Mouse (Mus musculus) gastrocnemius, postnatal 25 days (tissue): Measurements from ENCODE around the gene Arhgap27. TPM values are rescaled to one million over a fixed set of nuclear protein-coding genes. Genes with fewer than 3 reads are reported as not detected.
A peak's percentile ranks its signal among the peaks of the same experiment; 100 is the strongest.
"Not testable (repeated sequence)": the region's sequence is repeated elsewhere in the genome, so short reads cannot be mapped to it uniquely, and the experiment has no call there.

ENCODE experiments used
- DNase-seq: peaks from one replicate; pipeline ENCODE4 v3.0.0; 2022
- total RNA-seq, 2 experiments: library from RNA; stranded (reverse); gene quantifications; 1 replicate in 1 of 2; 2 replicates in 1 of 2; pipeline ENCODE4 v1.2.3; 2021

The Arhgap27 gene
- total RNA-seq, 2 experiments from 2014 or later = 3.0 to 4.6 TPM

DNA sequence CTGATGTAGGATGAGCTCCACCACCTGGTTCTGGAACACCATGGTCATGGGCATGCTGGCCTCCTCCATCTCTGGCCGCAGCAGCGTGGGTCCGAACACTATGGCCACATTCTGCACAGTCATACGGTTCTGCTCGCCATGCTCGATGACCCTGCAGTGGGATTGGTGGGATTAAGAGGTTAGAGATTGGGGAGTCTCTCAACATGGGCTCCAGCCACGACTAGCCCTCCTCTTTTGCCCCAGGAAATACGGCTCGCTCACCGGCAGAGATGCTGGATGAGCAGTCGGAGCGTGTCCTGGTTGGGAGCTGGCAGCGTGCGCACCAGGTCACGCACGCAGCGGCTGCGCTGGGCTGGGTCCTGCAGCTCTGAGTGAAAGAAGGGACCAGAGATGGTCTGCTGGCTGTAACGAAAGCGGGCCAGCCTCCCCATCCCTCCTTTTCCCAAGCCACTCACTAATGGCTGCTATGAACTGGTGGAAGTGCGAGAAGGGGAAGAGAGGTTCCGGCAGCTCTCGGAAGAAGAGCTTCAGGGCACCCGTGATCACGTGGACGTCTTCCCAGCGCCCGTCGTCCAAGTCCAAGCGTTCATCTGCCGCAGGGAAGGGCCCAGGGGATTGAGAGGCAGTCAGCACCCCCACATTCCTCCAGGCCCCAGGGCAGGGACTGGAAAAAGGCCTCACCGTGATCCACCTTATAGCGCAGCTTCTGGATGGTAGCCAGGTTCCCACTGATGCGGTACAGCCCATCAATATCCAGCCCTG lies 30.4 kb downstream of the Arhgap27 start:
- no peak for DNase-seq

- peak; percentile 66 for DNase-seq
Observed at GRCm38 (mm10) chr11:103332186-103332889, 31.2 kb downstream of the Arhgap27 start.

GRCm38 (mm10) chr11:103331502-103332185 lies 31.8 kb downstream of the Arhgap27 start:
- DNase-seq = no peak

- DNase-seq = no peak
Observed at GRCm38 (mm10) chr11:103330651-103331319, 32.7 kb downstream of the Arhgap27 start.

DNA sequence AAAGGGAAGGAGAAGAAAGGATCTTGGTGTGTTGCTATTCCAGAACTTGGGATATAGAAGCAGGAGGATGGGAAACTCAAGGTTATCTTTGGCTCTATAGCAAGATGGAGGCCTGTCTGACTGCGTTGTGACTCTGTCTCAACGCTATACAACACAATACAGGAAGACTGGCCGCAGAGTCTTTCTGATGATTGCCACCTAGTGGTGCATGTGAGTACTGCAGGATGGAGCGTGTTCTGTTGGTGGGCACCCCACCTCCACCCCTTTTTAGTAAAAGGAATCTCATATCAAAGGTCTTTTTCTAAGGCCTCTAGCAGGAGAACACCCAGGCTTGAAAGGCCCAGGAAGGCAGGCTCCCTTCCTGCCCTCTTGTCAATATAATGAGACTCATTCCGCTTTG lies 36.5 kb downstream of the Arhgap27 start:
- DNase-seq = peak; percentile 37

- peak; percentile 44 for DNase-seq
Observed at GRCm38 (mm10) chr11:103325172-103325571, 38.3 kb downstream of the Arhgap27 start.

DNA sequence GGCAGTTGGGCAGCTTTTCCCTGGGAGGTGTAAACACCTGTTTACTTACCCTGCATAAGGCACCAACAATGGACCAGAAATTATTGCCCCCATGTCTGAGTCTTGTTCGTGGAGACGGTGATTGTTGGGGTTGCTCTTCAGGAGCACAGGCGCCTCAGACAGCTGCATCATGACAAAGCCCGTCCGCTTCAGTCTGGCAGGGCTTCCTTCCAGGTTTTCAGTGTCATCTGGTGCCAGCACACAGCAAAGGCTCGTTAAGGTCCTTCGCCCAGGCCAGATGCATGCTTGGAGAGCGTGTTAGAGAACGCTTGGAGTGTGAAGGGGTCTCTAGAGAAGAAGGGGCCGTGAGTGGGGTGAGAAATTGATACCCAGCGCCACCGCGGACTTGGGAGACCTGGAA lies 38.8 kb downstream of the Arhgap27 start:
- no peak for DNase-seq

DNA sequence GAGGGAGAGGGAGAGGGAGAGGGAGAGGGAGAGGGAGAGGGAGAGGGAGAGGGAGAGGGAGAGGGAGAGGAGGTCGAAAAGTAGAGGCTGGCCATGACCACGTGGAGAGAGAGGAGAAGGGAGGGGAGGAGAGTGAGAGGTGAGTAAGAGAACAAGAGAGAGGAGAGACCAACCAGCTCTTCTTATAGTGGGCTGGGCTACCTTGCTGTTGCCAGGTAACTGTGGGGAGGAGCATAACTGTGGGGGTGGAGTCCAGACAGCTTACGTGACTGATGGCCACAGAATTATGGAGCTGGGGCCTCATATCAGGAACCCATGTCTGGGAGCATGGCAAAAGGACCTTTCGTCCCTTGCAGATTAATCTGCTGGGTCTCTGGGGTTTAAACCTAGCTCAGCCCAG lies 40.7 kb downstream of the Arhgap27 start:
- DNase-seq = not testable (repeated sequence)

DNA sequence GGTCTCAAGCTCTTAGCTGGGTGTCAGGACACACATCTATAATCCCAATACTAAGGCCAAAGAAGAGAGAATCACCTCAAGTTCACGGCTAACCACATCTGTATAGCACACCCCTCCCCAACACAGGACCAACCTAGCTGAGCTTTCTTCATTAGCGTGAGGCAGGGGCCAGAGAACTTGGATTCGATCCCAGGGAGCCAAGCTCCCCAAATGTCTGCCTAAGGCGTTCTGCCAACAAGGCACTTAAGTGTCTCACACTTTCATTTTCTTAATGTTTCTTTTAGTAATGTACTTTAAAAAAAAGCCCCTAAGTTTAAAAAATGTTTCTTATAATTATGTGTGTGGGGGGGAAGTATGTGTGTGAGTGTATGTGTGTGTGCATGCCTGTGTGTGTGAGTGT lies 42.8 kb downstream of the Arhgap27 start:
- DNase-seq = no peak

GRCm38 (mm10) chr11:103320196-103320595 lies 43.3 kb downstream of the Arhgap27 start:
- DNase-seq = no peak

DNA sequence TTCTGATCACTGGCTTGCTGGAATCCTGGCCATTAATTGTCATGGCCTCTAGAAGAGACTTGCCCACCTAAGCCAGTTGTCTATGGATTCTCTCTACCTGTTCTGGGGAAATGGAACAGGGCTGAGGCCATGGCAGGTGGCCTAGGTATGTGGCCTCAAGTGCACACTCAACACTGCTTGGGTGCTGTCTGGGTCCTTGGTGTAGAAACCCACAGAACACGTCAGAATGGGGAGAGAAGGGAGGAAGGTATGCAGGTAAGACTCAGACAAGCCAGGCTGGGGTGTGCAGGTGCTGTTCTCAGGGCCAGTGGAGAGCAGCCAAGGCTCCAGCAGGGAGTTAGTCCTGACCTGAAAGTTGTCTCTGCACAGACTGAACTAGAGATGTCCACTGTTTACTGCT lies 45.5 kb downstream of the Arhgap27 start:
- DNase-seq = no peak

GRCm38 (mm10) chr11:103315379-103315778 lies 48.1 kb downstream of the Arhgap27 start:
- no peak for DNase-seq

- no peak for DNase-seq
Observed at GRCm38 (mm10) chr11:103314736-103315374, 48.6 kb downstream of the Arhgap27 start.

DNA sequence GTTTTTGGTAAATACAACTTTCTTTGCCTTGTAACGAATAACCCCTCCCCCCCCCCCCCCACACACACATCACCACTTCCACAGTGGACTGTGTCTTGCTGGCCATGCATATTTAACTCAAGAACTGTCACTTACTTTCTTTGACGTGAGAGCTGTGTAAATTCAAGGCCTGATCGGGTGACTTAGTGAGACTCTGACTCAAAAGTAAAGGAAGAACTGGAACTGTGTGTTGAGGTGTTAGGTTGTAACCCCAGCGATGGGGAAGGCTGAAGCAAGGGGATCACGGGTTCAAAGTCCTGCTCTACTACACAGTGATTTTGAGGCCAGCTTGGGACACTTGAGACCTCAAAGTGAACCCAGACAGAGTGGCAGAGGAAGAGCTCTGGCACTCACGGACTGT lies 50.0 kb downstream of the Arhgap27 start:
- no peak for DNase-seq

DNA sequence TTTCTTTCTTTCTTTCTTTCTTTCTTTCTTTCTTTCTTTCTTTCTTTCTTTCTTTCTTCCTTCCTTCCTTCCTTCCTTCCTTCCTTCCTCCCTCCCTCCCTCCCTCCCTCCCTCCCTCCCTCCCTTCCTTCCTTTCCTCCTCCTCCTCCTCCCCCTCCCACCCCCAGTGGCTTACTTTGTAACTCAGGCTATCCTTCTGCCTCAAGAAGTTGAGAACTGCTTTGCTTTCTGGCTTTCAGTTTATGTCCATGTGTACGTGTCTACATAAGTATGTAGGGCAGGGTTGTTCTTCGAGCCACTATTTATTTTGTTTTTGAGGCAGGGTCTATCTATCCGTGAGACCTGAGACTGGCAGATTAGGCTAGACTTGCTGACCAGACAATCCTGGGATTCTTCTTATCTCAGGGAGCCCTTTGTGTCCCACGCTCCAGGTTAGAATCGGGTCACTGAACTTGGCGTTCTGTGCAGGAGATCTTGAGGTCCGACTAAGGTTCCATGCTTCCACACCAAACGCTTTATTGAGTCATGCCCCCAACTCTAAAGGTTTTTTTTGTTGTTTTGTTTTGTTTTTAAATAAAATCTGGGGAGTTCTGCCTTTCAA lies 50.7 kb downstream of the Arhgap27 start:
- DNase-seq = no peak

- DNase-seq = peak; percentile 65
Observed at GRCm38 (mm10) chr11:103311960-103312611, 51.4 kb downstream of the Arhgap27 start.

GRCm38 (mm10) chr11:103309956-103310574 lies 53.4 kb downstream of the Arhgap27 start:
- DNase-seq = no peak

DNA sequence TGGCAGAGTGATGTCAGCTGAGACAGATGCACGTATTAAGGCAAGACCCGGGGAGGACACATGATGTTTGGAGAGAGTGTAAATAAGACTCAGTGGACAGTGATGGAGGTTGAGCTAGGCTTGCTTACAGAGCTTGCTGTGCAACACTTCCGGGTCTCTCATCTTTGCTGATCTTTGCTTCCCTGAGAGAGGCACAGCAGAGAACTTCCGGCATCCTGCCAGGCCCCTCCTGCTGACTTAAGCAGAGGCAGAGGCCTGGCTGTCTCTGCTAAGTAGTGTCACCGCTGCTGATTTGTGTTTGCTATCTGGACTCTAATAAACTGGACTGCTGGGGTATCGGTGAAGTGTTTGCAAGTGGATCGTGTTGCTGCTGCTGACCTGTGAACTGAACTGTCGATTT lies 55.6 kb downstream of the Arhgap27 start:
- peak; percentile 70 for DNase-seq

DNA sequence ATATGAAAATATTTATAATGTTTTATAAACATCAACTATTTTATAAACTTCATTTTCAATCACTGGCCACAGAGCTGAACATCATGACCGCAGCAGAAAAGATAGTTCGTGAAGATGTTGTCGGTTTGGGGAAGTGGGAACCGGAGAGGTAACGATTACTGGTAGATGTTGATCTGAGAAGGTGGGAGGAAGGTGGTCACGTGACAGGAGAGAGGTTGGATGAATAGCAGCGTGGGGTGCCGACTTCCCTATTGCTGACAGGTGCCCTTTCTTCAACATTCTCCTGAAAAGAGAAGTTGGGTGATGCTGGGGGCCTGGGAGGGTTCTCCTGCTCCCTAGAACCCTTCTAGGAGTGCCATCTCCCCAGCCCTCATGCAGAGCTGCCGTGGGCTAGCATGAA lies 59.0 kb downstream of the Arhgap27 start:
- no peak for DNase-seq

DNA sequence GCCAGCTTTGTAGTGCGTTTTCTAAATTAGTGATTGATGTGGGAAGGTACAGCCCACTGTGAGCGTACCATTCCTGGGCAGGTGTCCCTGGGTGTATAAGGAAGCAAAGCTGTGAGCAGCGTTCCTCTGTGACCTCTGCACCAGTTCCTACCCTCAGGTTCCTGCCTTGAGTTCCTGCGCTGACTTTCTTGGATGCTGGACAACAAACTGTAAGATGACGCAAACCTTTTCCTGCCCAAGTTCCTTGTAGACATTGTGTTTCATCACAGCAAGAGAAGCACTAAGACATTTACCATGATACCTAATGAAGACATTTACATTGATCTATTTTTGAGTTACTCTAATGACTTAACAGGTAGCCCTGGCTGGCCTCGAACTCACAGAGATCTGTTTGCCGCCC lies 68.7 kb downstream of the Arhgap27 start:
- DNase-seq = no peak

DNA sequence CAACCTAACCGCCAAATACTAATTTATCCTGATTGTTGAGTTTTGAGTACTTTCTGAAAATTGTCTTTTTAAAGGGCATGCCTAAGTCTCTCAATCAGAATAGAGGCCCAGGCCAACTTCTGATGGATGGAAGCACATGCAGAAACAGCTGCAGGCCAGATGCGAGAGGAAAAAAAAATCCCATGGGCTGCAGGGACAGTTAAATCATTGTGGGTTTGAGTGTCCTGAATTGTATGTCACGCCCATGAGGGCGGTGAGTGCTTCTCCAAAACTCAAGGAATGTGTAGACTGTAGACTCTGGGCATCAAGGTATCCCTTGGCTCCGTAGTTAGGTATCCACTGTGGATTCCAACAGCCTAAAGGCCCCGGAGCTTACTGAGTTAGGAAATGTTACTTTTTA lies 69.4 kb downstream of the Arhgap27 start:
- DNase-seq = peak; percentile 36
